Comparison of ENCODE assay signal across 8 mouse cellular contexts in the genomic region with DNA sequence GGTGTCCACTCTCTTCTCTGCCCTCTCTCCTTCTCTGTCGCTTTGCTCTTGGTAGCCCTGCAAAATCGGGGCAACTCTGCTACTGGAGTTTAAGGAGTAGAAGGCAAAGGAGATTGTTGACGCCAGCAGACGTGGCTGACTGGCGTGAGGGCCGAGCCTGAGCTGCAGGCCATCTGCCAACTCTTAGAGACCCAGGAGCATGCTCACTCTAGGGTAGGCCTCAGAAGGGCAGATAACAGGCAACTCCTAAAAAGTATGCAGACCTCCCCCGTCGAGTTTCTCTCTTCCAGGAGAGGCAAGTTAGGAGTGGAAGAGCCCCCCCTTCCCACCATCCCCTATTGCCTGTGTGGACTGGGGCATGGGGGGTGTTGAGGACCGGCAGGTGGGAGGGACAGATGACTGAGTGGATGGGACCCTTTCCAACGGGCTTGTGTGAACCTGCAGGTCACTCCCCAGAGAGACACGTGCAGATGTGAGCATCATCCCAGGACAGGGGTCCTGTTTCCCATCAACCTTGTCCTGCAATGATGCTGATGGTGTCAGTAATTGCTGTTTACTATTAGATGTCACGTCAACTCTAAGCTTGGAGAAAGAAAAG. TPM values are rescaled to one million over a fixed set of nuclear protein-coding genes. Genes with fewer than 3 reads are reported as not detected.
A peak's percentile ranks its signal among the peaks of the same experiment; 100 is the strongest.
DNase-seq lines count a peak whose midpoint lies in the region; ATAC-seq and TF ChIP-seq lines count a peak whose summit lies in the region.

No protein-coding gene starts in this region.

- H3K4me2 ChIP-seq in midbrain, embryonic 14.5 days (ENCODE audit: low read length), result peak overlapping the region; percentile 85

- H3K9me3 ChIP-seq in midbrain, embryonic 14.5 days (ENCODE audit: control insufficient read depth, low read length), result no peaks in the 10 kb centered on the region

- H3K27ac ChIP-seq in midbrain, embryonic 14.5 days (replicated peaks; ENCODE audit: low read depth, low read length), result no peak overlapping the region

- 6% methylated on average over 12 of the region's 12 CpGs for WGBS in lung, adult 2 months
- WGBS in midbrain, embryonic 14.5 days, result 2% methylated on average over 12 of the region's 12 CpGs

- peak; percentile 30 for DNase-seq in lung, adult 2 months
- no peak for DNase-seq in lung, postnatal 25 days (ENCODE audit: low spot score)
- DNase-seq in fibroblast of lung, adult 2 months (ENCODE audit: low read depth), result peak; percentile 48
- peak; percentile 69 for DNase-seq in kidney, postnatal 10 days
- peak; percentile 8 for DNase-seq in midbrain, embryonic 14.5 days
- DNase-seq in c-Kit-positive CD71-positive TER-119-positive erythroid progenitor cells, embryonic 14.5 days (ENCODE audit: low spot score), result no peak
- no peak for DNase-seq in gastrocnemius, postnatal 10 days
- no peak for DNase-seq in thymus, postnatal 14 days

- H3K4me1 ChIP-seq in lung, adult 2 months (ENCODE audit: control insufficient read depth, insufficient read depth, low read length), result peaks cover 3% of the 10 kb centered on the region; the same call in 1 of the 2 replicates
- H3K4me1 ChIP-seq in midbrain, embryonic 14.5 days (ENCODE audit: control insufficient read depth, insufficient read depth, low read length), result peaks cover 8% of the 10 kb centered on the region

- ATAC-seq in midbrain, embryonic 14.5 days (ENCODE audit: low FRiP score, low TSS enrichment), result no peak

- peak; percentile 45; the same call in 1 of the 2 replicates for TF ChIP-seq POLR2A in lung, adult 2 months (IDR thresholded peaks at IDR 0.05; ENCODE audit: borderline replicate concordance, extremely low read depth, low read depth, low read length)

- no peaks in the 10 kb centered on the region for H3K36me3 ChIP-seq in midbrain, embryonic 14.5 days (ENCODE audit: control insufficient read depth, insufficient read depth, low read length)

- no peak overlapping the region for H3K9ac ChIP-seq in midbrain, embryonic 14.5 days (replicated peaks; ENCODE audit: low read length)

- TF ChIP-seq CTCF in lung, adult 2 months (IDR thresholded peaks at IDR 0.05; ENCODE audit: insufficient read depth, low read length), result no peak

- H3K27me3 ChIP-seq in midbrain, embryonic 14.5 days (ENCODE audit: control insufficient read depth, insufficient read depth, low read length), result peaks cover 97% of the 10 kb centered on the region

- peak overlapping the region; percentile 91 for H3K4me3 ChIP-seq in lung, adult 2 months (replicated peaks; ENCODE audit: extremely low read depth, low read depth, low read length)
- H3K4me3 ChIP-seq in midbrain, embryonic 14.5 days (replicated peaks; ENCODE audit: low read depth, low read length), result no peak overlapping the region; the same call in 1 of the 2 replicates

RNA-seq across cellular contexts. Expression of a gene that starts 1.1 kb away (rescaled TPM):
- 1.4 and 1.9 TPM in 2 replicates for polyA plus RNA-seq in lung, adult 2 months (2012; rRNA removed)
- polyA plus RNA-seq in midbrain, embryonic 14.5 days (2014; fragmentation: Nextera tagmentation; extraction: Ambion mirVana), result 0.26 and 0.61 TPM in 2 replicates
- under 1 TPM in 1 of 2 experiments, not detected in 1; 0.18 TPM for total RNA-seq in gastrocnemius, postnatal 10 days (2021)

RNA-seq across cellular contexts. Expression of a gene that starts 5.4 kb away (rescaled TPM):
- 4.2 and 4.7 TPM in 2 replicates for polyA plus RNA-seq in lung, adult 2 months (2012; rRNA removed)
- 0.12 and 0.20 TPM in 2 replicates for polyA plus RNA-seq in midbrain, embryonic 14.5 days (2014; fragmentation: Nextera tagmentation; extraction: Ambion mirVana)
- total RNA-seq in gastrocnemius, postnatal 10 days (2021), result 1 to 10 TPM in 1 of 2 experiments, under 1 TPM in 1; 0.87 to 1.4 TPM

RNA-seq across cellular contexts. Expression of a gene that starts 18.0 kb away (rescaled TPM):
- polyA plus RNA-seq in lung, adult 2 months (2012; rRNA removed), result 0.26 and 0.31 TPM in 2 replicates
- not detected in 2 replicates for polyA plus RNA-seq in midbrain, embryonic 14.5 days (2014; fragmentation: Nextera tagmentation; extraction: Ambion mirVana)
- under 1 TPM; 0.12 to 0.25 TPM for total RNA-seq in gastrocnemius, postnatal 10 days (2021)

RNA-seq across cellular contexts. Expression of a gene that starts 32.3 kb away (rescaled TPM):
- polyA plus RNA-seq in lung, adult 2 months (2012; rRNA removed), result 5.7 and 8.4 TPM in 2 replicates
- polyA plus RNA-seq in midbrain, embryonic 14.5 days (2014; fragmentation: Nextera tagmentation; extraction: Ambion mirVana), result not detected in 2 replicates
- total RNA-seq in gastrocnemius, postnatal 10 days (2021), result 1 to 10 TPM; 7.5 to 8.5 TPM

RNA-seq across cellular contexts. Expression of a gene that starts 45.1 kb away (rescaled TPM):
- polyA plus RNA-seq in lung, adult 2 months (2012; rRNA removed), result 29.1 and 46.9 TPM in 2 replicates
- not detected in 2 replicates for polyA plus RNA-seq in midbrain, embryonic 14.5 days (2014; fragmentation: Nextera tagmentation; extraction: Ambion mirVana)
- total RNA-seq in gastrocnemius, postnatal 10 days (2021), result 1 to 10 TPM; 2.6 to 3.7 TPM

Comparison
In these comparisons a context has a peak if more than half of its experiments do, and no peak if none do; other contexts are left out.
1. DNase-seq: peak in lung, adult 2 months (single experiment), fibroblast of lung, adult 2 months (single experiment), kidney, postnatal 10 days (single experiment) and midbrain, embryonic 14.5 days (single experiment); none in lung, postnatal 25 days (single experiment), c-Kit-positive CD71-positive TER-119-positive erythroid progenitor cells, embryonic 14.5 days (single experiment), gastrocnemius, postnatal 10 days (single experiment) and thymus, postnatal 14 days (single experiment).